Mouse (Mus musculus) neural tube, embryonic 10.5 days (tissue): ENCODE measurements around the gene Zfp639.

Experiments used
- DNase-seq: peaks from one replicate; pipeline ENCODE4 v3.0.0-alpha.2; 2017; ENCODE audit warnings: low spot score; ENCODE audit errors: extremely low spot score

The Zfp639 gene

DNA sequence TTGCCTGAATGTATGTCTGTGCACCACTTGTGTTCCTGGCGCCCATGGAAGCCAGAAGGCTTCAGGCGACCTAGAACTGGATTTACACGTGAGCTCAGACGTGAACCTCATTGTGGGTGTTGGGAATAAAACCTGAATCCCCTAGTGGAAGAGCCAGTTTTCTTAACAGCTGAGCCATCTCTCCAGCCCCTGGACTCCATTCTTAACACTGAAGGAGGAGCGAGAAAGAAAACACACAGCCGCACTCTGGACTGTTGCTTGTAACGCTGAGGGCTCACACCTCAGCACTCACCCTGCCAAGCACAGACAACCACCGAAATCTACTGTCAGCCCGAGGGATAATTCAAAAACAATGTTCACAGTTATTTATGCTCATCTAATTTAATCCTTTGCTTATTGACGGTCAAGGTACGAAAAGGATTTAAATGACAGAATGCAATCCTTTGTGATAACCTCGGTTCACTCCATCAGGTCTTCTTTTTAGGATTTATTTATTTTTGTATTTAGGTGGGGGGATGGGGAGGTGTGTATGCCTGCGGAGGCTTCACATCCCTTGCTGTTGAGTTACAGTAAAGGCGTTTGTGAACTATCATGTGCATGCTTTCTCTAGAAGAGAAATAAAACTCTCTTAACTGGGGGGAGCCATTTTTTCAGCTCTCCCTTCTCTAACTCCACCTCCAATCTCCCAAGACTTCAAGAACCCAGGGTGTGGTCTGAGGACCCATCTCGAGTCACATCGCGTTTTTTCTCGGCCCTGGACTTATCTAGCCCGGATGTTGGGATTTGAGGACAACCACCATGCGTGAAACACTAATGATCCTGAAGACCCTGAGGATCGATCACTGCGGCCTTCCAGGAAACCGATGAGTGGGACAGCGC is at the start of gene Zfp639:
Gene Zfp639 (plus strand): TSS at position 764 of the 879 bp plus-strand sequence.
- no peak for DNase-seq

DNA sequence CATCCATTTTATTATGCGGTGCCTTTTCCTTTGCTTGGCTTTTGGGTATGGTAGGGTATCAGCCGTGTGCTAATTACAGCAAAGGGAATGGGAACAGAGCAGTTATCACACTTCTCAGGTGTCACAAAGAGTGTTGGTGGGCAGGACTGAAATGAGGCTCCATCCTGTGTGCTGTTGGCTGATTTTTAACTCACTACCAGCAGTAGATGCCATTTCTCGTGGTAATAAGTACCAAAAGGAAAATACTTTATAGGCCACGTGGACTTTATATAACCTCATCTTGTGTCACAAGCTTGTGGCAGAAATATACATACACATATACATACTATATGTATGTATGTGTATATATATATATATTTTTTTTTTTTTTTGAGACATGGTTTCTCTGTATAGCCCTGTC is 42.7 kb upstream of the Zfp639 start:
- no peak for DNase-seq

DNA sequence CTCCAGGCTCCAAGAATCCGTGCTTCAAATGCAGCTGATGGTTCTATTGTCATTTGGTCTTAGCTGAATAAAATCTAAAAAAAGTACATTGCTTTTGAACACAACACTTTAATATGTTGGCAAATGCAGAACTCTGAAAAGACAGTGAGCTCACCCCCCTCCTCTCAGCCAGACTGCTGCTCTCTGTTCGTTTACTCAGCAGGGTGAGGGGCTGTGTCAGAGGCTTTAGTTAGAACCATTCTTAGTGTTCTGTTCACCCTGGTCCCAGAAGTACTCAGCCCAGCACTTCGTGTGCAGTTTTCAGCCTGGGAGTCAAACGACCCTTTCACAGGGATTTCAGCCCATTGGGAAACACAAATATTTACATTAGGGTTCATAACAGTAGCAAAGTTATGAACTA is 41.6 kb upstream of the Zfp639 start:
- DNase-seq, result no peak

DNA sequence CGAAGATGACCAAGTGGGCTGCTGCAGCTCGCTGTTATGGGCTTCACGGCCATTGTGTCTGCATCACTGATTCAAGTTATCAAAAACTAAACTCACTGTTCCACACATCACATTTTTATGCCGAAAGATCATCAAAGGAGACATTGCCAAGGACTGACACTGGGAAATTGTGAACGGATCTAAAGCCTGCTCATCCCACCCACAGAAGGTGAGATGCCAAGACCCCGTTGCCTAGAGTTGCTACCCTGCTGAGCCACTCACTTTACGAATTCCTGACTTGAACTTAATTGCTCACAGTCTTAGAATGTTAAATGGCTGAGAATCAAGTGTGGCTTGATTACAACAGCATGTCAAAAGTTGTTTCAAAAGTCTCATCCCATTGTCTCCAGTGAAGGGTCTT is 39.6 kb upstream of the Zfp639 start:
- DNase-seq, result no peak

DNA sequence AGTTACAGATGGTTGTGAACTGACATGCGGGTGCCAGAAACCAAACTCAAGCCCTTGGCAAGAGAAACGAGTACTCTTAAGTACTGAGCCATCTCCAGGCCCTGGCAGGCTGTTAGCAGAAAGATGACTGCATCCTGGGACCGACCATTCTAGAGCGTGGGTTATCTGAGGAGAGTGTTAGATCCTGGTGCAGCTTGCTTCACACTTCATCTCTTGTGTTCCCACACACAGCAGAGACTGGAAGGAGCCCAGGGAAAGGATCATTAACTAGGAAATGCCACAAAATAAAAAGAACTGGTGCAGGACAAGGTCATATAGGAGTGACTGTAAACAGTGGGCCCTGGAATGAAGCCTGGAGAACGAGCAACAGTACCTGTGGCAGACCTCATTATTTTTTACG is 39.0 kb upstream of the Zfp639 start:
- no peak for DNase-seq

DNA sequence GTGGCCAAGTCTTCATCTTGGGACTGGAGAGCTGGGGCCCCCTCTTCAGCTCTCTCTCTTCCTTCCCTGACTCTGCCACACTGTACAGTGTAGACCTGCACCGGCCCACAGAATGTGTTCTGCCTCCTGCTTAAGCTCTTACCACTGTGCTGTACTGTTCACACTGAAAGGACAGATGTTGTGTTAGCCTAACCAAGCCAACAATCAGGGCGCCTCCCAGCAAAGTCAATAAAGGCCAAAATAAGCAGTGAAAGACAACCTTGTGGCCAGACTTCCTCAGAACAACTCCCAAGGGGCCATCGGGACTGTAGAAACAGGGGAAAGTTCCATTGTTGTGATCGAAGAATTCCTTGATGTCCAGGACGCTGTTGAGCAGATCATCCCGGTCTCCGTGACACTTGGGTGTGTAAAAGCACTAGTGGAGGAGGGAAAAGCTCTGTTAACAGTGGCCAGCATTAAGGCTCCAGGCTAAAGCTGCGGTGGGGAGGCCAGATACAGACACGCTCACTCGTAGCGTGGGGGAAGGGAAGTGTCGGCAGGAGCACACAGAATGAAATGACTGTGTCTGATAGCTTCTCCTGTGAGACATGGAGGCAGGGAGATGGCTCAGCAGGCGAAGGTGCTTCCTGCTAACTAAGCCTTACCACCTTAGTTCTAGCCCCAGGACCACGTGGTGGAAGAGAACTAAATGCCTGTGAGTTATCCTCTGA is 37.7 kb upstream of the Zfp639 start:
- no peak for DNase-seq

DNA sequence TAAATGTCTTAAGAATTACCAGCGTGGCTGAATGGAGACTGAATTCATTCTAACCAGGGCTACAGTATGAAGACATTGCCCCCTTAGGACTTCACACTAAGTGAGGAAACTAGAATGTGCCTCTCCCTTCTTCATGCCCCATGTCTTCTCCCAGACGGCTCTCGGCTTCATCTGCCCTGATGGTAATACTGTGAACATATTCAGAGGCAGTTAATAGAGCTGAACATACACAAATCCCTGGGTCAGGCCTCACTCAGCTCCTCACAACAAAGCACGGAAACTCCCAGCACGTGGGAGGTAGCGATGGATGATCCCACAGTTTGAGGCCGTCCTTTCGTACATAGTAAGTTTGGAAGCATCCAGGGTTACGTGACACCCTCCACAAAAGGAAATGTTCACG is 36.9 kb upstream of the Zfp639 start:
- DNase-seq, result no peak

DNA sequence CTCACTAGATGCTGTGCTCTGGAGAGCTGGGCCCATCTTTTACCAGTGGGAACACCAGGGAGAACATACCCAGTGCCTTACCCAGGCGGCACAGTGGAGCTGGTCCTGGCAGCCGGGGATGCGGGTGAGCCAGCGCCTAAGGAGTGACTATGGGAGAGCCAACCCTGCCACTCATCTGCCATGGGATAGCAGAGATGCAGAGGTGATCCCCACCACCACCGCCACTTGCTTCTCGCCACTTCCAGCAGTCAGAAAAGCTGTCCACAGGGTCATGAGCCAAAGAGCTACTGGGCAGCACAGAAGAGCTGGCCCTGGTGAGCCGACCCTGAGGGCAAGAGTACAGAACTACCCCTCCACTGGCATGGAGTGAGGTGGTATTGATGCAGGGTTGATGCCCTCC is 30.1 kb upstream of the Zfp639 start:
- DNase-seq, result no peak

DNA sequence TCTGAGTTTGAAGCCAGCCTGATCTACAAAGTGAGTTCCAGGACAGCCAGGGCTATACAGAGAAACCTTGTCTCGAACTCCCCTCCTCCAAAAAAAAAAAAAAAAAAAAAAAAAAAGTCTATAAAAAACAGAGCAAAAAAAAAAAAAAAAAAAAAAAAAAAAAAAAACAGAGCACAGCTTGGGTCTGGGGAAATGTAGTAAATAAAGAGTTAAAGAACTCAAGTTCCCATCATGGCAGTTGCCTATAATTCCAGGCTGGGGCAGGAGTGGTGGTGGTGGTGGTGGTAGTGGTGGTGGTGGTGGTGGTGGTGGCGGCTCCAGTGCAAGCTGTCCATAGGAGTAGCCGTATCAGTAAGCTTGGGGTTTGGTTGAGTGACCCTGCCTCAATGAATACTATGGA is 27.0 kb upstream of the Zfp639 start:
- no peak for DNase-seq

DNA sequence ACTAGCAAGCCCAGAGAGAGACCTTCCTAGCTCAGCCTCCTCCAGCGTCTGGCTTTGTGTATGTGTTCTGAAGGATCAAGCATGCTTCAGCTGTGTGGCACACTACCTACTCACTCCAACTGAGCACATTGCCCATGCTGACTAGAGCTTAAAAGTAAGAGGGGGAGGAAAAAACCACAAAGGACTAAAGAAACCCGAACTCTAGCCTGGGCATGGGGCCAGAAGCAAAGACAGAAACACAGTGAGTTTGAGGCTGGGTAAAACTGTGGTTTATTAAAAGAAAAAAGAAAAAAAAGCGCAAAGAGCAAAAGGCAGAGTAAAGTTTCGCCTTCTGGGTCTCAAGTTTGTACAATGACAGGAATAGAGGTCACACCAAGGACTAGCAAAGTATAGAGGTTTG is 23.5 kb upstream of the Zfp639 start:
- no peak for DNase-seq

DNA sequence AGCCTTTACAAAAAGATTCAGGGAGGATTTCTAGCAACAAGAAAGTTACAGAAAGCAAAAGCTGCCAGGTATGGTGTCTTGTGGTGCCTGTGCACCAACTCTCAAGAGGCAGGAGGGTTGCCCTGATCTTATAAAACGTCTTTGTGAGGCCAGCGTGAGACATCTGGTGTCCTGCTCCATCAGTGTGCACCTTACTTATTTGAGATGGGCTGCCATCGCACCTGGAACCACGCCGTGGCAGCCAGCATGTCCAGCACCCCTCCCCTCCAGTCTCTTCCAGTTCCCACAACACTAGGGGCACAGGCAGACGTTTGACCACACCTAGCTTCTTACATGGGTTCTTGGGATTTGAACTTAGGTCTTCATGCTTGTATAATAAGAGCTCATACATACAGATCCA is 21.9 kb upstream of the Zfp639 start:
- no peak for DNase-seq

DNA sequence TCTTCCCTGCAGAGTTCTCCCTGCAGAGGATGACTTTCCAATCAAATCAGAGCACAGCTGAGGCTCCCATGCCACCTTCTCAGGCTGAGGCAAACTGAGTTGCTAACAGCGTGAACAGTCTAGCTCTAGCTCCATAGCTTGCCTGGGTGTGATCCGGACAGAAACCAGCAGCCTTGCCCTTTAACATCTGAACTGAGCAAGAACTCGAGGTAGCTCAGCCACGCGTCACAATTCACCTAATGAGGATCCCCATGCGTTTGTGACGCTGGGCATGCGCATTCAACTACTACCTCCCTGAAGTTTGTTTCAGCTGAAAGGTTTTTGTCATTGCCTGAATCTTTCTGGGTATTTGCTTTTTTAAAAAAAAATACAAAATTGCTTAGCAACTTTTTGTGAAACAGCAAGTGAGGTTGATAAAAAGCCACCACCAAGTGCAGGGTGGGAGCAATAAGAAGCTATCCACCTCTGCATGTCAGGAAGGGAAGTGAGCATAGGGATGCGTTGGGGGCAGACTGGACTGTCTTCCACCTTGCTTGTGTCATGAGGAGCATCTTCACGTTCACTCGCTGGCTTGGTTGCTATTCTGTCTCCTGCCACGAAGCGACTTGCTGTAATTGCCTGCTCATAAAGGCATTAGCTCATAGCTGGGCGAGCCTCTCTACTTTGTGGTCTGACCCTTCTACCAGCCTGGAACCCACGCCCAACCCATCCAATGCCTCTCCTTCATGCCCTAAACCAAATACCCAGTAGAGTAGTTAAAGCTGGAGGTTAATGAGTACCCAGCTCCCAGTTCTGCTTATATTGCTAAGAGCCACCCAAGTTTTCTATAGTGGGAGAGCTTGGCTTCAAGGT is 19.8 kb upstream of the Zfp639 start:
- no peak for DNase-seq

DNA sequence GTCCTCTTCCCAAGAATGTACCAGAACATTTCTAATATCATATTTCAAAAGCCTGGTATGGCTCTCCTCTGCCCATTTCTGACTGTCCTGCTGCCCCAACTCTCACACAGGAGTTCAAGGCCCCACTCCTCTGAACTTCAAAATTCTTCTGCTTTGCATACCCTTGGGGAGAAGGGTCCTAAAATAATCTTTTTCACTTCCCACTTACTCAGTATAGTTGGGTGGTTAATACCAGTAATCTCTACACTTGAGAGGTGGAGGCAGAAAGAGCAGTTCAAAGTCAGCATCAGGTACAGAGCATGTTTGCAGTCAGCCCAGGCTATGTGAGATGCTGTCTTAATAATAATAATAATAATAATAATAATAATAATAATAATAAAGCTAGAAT is 19.1 kb upstream of the Zfp639 start:
- DNase-seq, result no peak

DNA sequence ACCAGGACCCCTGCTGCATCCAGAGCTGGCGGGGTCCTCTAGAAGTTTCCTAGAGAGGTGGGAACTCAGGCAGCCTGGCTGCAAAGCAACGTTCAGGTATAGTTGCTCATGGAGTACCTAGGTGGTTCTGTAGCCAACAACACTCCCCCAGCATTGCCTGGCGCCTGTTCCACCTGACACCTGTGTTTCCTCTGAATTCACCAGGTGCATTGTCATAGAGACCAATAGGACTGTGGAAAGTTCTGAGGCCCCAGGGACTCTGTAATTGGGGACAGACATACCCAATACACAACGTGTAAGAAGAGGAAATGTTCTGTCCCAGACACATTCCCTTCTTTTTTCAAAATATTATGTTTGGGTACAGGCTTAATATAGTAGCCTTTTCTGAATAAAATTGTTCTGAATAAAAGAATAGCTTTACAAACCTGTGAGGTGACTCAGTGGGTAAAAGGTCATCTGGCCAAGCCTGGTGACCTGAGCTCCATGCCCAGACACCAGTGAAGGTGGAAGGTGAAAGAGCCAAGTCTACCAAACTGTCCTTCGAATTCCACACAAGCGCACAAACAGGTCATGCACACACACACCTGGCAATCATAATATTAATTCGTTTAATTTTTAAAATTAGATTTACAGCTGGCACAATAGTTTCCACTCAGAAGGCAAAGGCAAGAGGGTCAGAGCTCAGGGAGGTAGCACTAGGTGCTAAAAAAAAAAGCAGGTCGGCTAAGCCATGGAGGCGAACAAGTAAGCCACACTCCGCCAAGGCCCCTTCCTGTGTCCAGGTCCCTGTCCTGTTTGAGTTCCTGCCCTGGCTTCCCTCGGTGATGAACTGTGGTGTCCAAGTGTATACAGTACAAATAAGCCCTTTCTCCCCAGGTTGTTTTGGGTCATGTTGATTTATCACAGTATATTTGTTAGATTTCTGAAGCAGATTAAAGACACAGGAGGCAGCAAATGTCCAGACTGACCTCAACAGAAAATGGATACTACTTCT is 17.7 kb upstream of the Zfp639 start, which contains the start of gene Kcnmb3:
Gene Kcnmb3 (minus strand): TSS at position 135 of the 994 bp plus-strand sequence.
- no peak for DNase-seq

DNA sequence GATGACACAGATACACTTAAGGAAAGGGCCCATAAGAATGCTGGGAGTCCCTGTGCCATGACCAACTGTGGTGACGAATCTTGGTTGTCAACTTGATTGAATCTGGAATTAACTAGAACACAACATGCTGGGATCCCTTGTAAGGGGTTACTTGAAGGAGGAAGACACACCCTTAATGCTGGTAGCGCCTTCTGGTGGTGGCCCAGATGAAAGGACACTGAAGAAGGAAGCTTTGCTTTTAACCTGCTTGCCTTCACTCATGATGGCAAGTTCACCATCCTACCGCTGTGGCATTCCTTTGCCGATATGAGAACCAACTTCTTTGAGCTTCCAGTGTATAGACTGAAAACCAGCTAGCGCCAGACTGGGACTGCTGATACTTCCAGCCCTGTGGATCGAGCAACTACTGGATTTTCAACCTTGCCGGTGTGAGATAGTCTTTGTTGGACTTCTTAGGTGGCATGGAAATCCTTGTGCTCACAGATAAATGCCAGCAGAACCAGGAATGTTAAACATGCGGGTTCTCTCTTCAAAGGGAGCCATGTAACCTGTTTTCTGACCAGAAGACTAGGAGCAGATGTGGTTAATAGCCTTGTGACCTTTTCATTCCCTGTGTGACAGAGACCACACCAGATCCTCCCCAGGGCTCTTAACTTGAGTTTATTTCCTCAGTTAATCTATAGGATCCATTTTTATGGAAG is 15.5 kb upstream of the Zfp639 start:
- DNase-seq, result no peak

DNA sequence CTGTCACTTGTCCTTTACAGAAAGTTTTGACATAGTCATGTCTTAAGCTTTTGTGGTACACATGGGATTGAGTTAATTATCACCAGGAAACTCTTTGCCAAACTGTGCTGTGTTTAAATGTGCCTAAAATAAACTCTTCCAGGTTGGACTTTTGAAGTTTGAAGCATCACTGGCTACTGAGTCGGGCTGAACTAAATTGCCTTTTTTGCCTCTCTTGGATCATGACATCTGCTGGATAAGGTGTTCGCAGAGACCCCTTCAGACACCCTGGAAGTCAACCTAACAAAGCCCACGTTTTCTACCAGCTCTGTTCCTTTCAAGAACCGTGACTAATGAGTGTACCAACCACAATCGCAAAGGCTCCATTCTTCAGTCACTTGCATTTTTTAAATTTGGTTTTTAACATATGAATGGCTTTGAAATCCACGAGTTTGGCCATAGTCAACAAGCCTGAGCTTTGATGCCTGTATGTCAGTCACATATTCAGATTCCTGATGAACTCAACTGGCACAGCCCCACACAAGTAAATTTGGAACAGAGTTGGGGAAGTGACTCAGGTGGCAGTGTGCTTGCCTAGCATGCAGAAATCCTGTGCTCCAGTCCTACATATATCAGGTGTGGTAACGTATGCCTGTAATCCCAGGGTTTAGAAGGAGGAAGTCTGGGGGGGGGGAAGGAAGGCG is 14.8 kb upstream of the Zfp639 start:
- no peak for DNase-seq

DNA sequence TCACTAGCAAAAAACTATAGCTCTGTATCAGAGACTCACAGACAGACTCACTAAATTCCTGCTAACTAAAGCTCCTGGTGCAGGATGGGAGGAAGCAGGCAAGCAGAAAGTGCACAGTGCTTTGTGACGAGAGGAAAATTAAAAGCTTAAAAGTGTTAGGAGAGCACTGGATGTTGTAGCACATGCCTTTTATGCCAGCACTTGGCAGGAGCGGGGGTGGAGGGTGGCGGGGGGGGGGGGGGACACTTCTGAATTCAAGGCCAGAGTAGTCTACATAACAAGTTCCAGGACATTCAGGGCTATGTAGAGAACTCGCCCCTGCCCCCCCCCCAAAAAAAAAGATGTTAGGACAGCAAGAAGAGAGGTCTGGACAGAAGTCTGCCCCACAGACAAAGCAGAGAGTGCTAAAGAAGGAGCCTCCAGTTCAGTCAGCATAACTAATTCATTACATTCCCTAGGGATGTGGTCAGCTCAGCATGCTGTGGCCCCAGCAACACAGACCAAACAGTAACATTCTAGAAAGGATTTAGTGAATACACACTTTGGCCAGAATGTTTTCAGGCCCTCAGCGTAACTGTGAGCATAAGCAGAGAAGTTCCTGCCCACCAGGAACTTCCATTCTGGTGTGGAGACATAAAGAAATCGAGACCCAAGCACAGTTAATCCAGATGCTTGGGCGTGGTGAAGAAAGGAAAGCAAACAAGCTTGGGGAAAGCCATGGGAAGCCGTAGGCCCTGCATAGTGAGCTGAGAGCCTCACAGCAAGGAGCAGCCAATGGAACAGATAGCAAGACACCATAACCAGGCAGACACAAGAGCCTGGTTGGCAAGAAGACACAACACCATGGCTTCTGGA is 14.0 kb upstream of the Zfp639 start:
- no peak for DNase-seq

DNA sequence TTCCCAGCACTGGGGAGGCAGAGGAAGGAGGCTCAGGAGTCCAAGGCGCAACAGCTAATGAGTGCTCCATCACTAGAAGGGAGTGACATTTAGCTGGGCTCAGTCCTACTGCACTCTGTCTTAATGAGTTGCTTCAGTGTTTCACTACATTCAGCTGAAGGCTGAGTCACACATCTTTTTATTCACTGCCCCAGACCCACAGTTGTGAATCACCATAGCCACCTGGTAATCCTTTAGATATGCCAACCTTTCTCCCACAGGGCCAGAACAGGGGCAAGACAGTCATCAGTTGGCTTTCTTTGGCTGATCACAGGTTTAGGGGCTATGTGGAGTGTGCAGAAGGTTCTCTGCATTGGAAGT is 13.4 kb upstream of the Zfp639 start:
- no peak for DNase-seq

DNA sequence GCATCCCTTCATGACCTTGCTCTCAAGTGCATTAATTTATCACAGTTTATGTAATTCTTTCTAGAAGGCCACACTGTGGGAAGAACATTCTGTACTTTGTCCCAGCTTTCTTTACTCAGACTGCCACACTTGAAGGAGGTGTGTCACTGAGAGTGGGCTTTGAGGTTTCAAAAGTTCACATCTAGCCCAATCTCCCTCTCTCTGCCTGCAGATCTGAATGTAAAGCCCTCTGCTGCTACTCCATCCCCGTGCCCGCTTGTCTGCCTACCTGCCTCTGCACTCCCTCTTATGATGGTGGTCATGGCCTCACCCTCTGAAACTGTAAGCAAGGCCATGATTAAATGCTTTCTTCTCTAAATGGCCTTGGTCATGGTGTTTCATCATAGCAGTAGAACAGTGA is 9.7 kb upstream of the Zfp639 start:
- DNase-seq, result no peak
